Mouse (Mus musculus) forebrain, postnatal 0 days (tissue): ENCODE measurements around the gene Mpdu1. TPM values are rescaled to one million over a fixed set of nuclear protein-coding genes. Genes with fewer than 3 reads are reported as not detected.

ENCODE experiments used
- ATAC-seq: fragments of 200-750 bp; cut with Nextera tagmentation; 2 replicates; pipeline ENCODE4 v1.8.0; 2017; ENCODE audit warnings: mild to moderate bottlenecking, moderate library complexity
- DNase-seq: peaks from one replicate; pipeline ENCODE4 v3.0.0-alpha.2; 2015
- H3K27ac ChIP-seq: fragments of 300-500 bp; sonication (generic); 2 replicates; pipeline ENCODE4 v1.5.1; 2014; ENCODE audit warnings: low read depth, mild to moderate bottlenecking, antibody characterized with exemption, low read length, moderate library complexity, mixed read lengths
- H3K27me3 ChIP-seq: fragments of 300-500 bp; sonication (generic); 2 replicates; pipeline ENCODE4 v1.6.1; 2014; ENCODE audit warnings: mild to moderate bottlenecking, low read length, mixed read lengths; ENCODE audit not compliant: insufficient read depth
- H3K36me3 ChIP-seq: fragments of 300-500 bp; sonication (generic); 2 replicates; pipeline ENCODE4 v1.6.1; 2014; ENCODE audit warnings: mild to moderate bottlenecking, moderate library complexity; ENCODE audit not compliant: insufficient read depth
- H3K4me1 ChIP-seq: fragments of 300-500 bp; sonication (generic); 2 replicates; pipeline ENCODE4 v1.6.1; 2014; ENCODE audit warnings: antibody characterized with exemption; ENCODE audit not compliant: insufficient read depth
- H3K4me2 ChIP-seq: fragments of 300-500 bp; sonication (generic); 2 replicates; pipeline ENCODE4 v1.6.1; 2014; ENCODE audit warnings: low read depth, mild to moderate bottlenecking, moderate library complexity
- H3K4me3 ChIP-seq: fragments of 300-500 bp; sonication (generic); 2 replicates; pipeline ENCODE4 v1.5.1; 2014; ENCODE audit warnings: low read depth, low read length, mixed read lengths
- H3K9ac ChIP-seq: fragments of 300-500 bp; sonication (generic); 2 replicates; pipeline ENCODE4 v1.6.1; 2014; ENCODE audit warnings: mild to moderate bottlenecking
- H3K9me3 ChIP-seq: fragments of 300-500 bp; sonication (generic); 2 replicates; pipeline ENCODE4 v1.6.1; 2016; ENCODE audit warnings: low read length
- CTCF ChIP-seq: sonication (generic); IDR thresholded peaks from 2 replicates; pipeline ENCODE4 v1.5.1; 2016; ENCODE audit warnings: antibody characterized with exemption, control low read depth, low read depth
- WGBS: fragments of 180-500 bp; shearing (Covaris S2); extraction: QIAGEN DNeasy Blood & Tissue Kit; methylation state at CpG from one replicate; pipeline ENCODE4 v1.1.7; 2014; 5-methylcytosine and 5-hydroxymethylcytosine counted together
- polyA plus RNA-seq: library from polyadenylated mRNA; unstranded; fragments of >200 nt; fragmentation: Nextera tagmentation; extraction: Ambion mirVana; gene quantifications from 2 replicates; pipeline ENCODE4 v1.2.1, GENCODE M21; 2015
- total RNA-seq: library from RNA; depleted of rRNA; stranded (reverse); fragments of >200 nt; gene quantifications from 2 replicates; pipeline ENCODE4 v1.2.3, GENCODE M21; 2014

The Mpdu1 gene
- total and polyA plus RNA-seq, 2 experiments from 2014 or later = 122 to 214 TPM

DNA sequence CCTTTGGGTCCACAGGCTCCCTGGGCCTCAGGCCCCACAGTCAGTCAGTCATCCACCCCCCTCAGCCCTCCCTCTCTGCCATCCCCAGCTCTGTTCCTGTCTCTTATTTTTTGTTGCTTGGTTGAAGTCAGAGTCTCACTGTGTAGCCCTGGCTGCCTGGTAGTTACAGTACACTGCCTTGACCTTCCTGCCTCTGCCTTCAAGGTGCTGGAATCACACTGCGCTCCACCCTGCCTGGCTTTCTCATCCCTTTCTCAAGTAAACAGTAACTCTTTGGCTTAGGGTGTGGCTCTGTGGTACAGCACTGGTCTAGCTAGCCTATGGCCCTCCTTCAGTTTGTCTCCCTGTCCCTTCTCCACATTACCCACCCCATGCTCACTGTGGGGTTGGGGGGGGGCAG lies 27.4 kb upstream of the Mpdu1 start:
- DNase-seq = no peak
- H3K36me3 ChIP-seq = no peaks in the 10 kb centered on the region
- H3K27ac ChIP-seq = no peak overlapping the region
- no peak overlapping the region for H3K4me2 ChIP-seq
- WGBS = 95% methylated on average over 1 of the region's 1 CpGs
- H3K9ac ChIP-seq = no peak overlapping the region
- no peak for ATAC-seq
- no peak overlapping the region for H3K4me3 ChIP-seq
- H3K27me3 ChIP-seq = no peaks in the 10 kb centered on the region
- no peaks in the 10 kb centered on the region for H3K4me1 ChIP-seq
- H3K9me3 ChIP-seq = no peaks in the 10 kb centered on the region
- TF ChIP-seq CTCF = no peak

DNA sequence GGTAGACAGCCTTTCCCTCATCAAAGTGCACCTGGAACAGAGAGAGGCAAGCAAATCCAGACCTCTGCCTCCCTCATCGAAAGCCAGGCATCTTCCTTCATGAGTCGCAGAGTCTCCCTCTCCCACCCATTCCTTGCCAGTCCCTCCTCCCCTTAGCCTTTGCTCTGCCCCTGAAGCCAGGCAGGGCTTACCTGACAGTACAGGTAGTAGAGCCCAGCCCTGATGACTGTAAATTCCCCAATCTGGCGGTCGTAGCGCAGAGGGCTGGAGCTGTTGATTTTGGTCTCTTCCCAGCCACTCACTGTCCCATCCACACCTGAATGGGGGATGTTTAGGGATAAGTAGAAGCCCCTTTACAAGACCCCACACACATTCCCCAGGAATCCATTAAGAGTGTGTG lies 24.6 kb upstream of the Mpdu1 start:
- WGBS = 75% methylated on average over 5 of the region's 5 CpGs
- Histone ChIP-seq H3K27me3 (no peaks in the 10 kb centered on the region), H3K4me1 (peaks cover 8% of the 10 kb centered on the region), H3K4me3 (no peak overlapping the region), H3K27ac (no peak overlapping the region), H3K9ac (no peak overlapping the region), H3K36me3 (no peaks in the 10 kb centered on the region), H3K4me2 (no peak overlapping the region), H3K9me3 (no peaks in the 10 kb centered on the region)
- ATAC-seq (no peak), DNase-seq (no peak)
- TF ChIP-seq CTCF = no peak

DNA sequence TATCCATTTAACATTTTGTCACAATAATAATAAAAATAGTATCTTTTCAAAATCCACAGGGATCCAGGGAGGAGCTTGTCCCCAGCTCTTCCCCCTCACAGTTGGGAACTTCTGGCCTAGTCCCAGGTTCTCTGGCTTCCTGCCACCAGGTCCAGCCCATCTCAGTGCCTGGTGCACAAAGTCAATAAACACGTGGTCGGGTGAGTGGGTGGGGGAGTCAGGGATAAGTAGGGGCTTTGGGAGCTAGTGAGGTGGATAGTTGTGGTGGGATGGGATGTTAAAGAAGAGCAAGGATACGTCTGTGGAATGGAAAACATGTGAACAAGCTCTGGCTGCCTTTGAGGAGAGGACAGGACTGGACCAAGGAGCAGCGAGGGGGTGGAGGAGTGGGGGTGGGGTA lies 23.9 kb upstream of the Mpdu1 start:
- Histone ChIP-seq H3K9ac (no peak overlapping the region), H3K4me3 (no peak overlapping the region), H3K27ac (no peak overlapping the region), H3K9me3 (no peaks in the 10 kb centered on the region), H3K4me1 (peaks cover 8% of the 10 kb centered on the region), H3K4me2 (no peak overlapping the region), H3K36me3 (no peaks in the 10 kb centered on the region), H3K27me3 (no peaks in the 10 kb centered on the region)
- WGBS = 10% methylated on average over 4 of the region's 4 CpGs
- no peak for TF ChIP-seq CTCF
- ATAC-seq (no peak), DNase-seq (no peak)

DNA sequence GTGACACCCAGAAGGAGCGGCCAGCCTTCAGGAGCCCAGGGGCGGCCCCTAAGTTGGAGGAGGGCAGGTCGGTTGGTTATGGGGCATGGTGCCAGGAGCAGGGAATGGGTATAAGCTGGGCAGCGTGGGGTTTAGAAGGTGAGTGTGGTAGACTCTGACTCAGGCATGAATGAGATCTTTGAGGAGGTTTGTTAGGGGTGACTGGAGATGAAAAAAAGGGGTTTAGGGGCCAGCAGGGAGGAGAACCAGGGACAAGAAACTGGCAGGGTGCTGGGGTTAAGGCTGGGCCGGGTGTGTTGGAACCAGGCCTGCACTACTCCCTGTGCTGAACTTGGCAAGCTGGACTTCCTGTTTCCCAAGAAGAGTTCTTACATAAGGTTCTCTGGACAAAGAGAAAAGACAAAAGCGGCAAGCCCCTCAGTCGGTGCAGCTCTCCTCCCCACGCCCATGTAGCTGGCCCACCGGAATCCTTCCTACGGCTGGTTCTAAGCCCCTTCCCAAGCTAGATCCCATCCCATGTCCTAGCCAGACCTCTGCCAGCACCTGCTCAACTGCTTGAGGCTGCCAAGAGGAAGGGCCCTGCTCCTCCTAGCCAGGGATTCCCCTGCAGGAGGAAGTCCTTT lies 23.2 kb upstream of the Mpdu1 start, which contains the start of gene Tnfsf13:
Gene Tnfsf13, minus strand, starts transcription at position 259 of the 623 bp plus-strand sequence.
- Histone ChIP-seq H3K4me1 (peaks cover 12% of the 10 kb centered on the region), H3K27me3 (no peaks in the 10 kb centered on the region), H3K9me3 (no peaks in the 10 kb centered on the region), H3K4me3 (no peak within 1 kb of the TSS), H3K27ac (peak within 1 kb of the TSS; percentile 51), H3K9ac (no peak within 1 kb of the TSS), H3K36me3 (no peaks in the 10 kb centered on the region), H3K4me2 (no peak within 1 kb of the TSS)
- TF ChIP-seq CTCF = no peak
- 36% methylated on average over 10 of the region's 10 CpGs for WGBS
- ATAC-seq = no peak
- DNase-seq = no peak

DNA sequence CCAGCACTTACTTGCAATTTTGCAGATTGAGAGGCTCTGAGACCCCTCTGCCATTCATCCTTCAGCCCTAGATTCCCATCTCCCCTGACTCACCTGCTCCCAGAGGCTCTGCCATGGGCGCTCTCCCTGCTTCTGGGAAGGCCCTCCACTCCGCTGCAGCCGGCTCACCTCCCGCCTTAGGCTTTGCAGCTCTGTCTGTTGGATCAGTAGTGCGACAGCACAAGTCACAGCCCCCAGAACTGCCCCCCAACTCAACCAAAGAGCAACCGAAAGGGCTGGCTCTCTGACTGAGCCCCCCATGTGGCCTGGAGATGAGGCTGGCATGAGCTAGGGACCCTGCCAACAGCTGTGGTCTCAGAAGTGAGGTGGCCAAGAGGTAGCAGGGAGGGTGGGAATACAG lies 22.5 kb upstream of the Mpdu1 start:
- no peak for ATAC-seq

DNA sequence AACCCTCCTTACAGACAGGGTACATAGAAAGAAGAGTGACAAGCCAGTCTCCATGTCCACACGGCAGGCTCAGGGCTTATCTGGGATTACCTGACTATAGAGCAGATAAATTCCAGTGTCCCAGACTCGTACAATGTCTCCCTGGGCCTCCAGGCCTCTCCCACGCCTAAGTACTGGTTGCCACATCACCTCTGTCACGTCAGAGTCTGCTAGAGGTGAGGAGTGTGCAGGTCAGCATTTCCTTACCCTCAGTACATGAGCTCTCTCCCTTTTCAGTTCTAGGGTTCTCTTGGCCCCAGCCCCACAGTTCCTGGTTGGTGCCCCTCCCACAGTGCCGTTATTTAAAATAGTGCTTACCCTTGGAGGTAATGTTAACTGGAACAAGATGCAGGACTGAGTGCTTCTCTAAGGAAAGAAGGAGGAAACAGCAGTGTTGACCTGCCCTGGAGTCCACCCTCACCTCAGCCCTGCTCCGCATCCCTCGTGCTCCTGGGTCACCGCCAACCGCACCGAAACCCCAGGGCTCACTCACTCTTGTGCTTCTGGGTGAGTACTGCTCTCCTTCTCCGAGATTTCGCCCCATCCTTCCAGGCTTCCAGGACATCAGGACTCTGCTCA lies 21.8 kb upstream of the Mpdu1 start:
- peaks cover 14% of the 10 kb centered on the region for H3K4me1 ChIP-seq
- no peak overlapping the region for H3K4me3 ChIP-seq
- no peaks in the 10 kb centered on the region for H3K9me3 ChIP-seq
- DNase-seq (no peak), ATAC-seq (no peak)
- no peak overlapping the region for H3K4me2 ChIP-seq
- H3K9ac ChIP-seq = no peak overlapping the region
- 79% methylated on average over 12 of the region's 12 CpGs for WGBS
- no peak overlapping the region for H3K27ac ChIP-seq
- no peak for TF ChIP-seq CTCF
- H3K27me3 ChIP-seq = no peaks in the 10 kb centered on the region
- H3K36me3 ChIP-seq = no peaks in the 10 kb centered on the region

More for the DNA sequence above, 22.5 kb upstream of the Mpdu1 start:
- Histone ChIP-seq H3K4me3 (no peak overlapping the region), H3K9me3 (no peaks in the 10 kb centered on the region), H3K4me1 (peaks cover 14% of the 10 kb centered on the region), H3K9ac (no peak overlapping the region), H3K36me3 (no peaks in the 10 kb centered on the region), H3K27ac (peak overlapping the region; percentile 51; the same call in 1 of the 2 replicates), H3K4me2 (no peak overlapping the region), H3K27me3 (no peaks in the 10 kb centered on the region)
- TF ChIP-seq CTCF = no peak
- 80% methylated on average over 6 of the region's 6 CpGs for WGBS
- DNase-seq = no peak

DNA sequence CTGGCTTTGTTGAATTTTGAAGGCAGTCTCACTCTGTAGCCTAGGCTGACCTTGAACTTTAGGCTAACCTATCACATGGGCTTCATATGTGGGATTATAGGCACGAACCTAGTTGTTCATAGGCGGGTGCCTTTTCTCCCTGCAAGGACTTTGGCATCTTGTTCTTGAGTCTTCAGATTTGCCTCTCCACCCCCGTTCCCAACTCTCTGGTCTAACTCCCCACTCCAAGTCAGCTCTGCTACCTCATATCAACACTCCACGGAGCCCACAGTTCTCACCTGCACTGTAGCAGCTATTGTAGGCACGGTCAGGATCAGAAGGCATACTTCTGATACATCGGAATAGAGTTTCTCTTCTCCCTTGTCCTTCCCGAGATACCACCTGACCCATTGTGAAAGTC lies 21.1 kb upstream of the Mpdu1 start:
- ATAC-seq (no peak), DNase-seq (no peak)
- Histone ChIP-seq H3K36me3 (peaks cover 3% of the 10 kb centered on the region; the same call in 1 of the 2 replicates), H3K4me3 (no peak overlapping the region), H3K4me2 (no peak overlapping the region), H3K9ac (no peak overlapping the region), H3K9me3 (no peaks in the 10 kb centered on the region), H3K27ac (peak overlapping the region; percentile 84), H3K27me3 (no peaks in the 10 kb centered on the region), H3K4me1 (peaks cover 14% of the 10 kb centered on the region)
- TF ChIP-seq CTCF = no peak
- WGBS = 77% methylated on average over 7 of the region's 7 CpGs
